Mouse (Mus musculus) layer of hippocampus, adult 9-10 months (tissue): Measurements from ENCODE around the gene Arid1b.

Experiments
- DNase-seq: peaks from one replicate; pipeline ENCODE4 v3.0.0; 2022; ENCODE audit warnings: low spot score

The Arid1b gene

DNA sequence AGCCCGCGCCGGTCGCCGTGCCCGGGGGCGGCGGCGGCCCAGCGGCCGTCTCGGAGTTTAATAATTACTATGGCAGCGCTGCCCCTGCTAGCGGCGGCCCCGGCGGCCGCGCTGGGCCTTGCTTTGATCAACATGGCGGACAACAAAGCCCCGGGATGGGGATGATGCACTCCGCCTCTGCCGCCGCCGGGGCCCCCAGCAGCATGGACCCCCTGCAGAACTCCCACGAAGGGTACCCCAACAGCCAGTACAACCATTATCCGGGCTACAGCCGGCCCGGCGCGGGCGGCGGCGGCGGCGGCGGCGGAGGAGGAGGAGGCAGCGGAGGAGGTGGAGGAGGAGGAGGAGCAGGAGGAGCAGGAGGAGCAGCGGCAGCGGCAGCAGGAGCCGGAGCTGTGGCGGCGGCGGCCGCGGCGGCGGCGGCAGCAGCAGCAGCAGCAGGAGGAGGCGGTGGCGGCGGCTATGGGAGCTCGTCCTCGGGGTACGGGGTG is 1.5 kb downstream of the Arid1b start:
- DNase-seq, result no peak

- no peak for DNase-seq
Measured at GRCm38 (mm10) chr17:4996121-4996813, 2.1 kb downstream of the Arid1b start.

- no peak for DNase-seq
Measured at GRCm38 (mm10) chr17:4996814-4997549, 2.9 kb downstream of the Arid1b start.

GRCm38 (mm10) chr17:4997968-4998367 is 3.8 kb downstream of the Arid1b start:
- no peak for DNase-seq

DNA sequence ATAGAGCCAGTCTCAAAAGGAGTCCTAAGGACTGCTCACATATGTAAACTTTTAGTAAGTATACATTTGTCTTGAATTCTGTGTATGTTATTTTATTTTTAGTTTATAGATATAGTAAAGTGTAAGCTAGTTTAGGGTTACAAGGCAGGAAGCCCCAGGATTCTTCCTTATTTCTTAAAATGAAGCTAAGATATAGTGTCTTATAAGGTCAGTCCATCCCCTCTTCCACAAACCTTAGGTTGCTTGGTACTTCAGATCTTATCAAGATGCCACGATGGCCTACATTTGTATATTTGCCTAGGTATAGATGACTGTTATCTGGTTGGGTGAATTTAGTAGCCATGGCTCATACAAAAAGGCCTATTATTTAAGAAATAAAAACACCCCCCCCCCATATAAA is 5.1 kb downstream of the Arid1b start:
- no peak for DNase-seq

DNA sequence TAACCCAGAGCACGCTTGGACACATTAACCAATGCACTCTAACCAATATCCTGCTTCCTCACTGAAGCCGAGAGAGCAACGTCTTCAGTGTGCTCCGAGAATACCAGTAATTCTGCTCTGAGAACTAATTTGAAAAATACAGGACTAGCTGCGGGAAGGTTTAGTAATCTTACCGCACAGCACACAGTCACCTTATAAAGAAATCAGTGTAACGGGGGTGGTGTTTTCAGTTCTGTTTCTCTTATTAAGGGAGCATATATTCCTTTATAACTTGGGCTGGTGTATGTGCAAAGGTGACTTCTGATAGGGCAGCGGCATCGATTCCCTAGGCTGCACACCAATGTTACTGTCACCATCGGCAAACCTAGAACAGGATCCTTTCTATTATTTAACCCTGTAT is 5.9 kb downstream of the Arid1b start:
- DNase-seq, result no peak

DNA sequence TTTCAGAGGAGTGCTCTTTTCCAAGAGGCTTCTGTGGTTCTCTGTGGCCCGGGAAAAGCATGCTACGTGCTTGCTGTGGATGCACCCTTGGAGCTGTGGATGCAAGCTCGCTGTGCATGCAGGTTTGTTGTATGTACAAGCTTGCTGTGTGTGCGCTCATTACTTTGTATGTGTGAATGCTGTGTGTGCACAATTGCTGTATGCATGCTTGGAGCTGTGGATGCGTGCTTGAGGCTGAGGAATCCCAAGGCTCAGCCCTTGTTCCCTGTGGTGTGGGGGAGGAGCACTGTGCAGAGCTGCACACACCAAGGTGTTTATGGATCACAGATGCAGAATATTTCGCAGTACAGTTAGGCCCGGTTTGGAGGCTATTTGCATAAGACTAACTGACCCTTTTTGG is 6.7 kb downstream of the Arid1b start:
- no peak for DNase-seq

DNA sequence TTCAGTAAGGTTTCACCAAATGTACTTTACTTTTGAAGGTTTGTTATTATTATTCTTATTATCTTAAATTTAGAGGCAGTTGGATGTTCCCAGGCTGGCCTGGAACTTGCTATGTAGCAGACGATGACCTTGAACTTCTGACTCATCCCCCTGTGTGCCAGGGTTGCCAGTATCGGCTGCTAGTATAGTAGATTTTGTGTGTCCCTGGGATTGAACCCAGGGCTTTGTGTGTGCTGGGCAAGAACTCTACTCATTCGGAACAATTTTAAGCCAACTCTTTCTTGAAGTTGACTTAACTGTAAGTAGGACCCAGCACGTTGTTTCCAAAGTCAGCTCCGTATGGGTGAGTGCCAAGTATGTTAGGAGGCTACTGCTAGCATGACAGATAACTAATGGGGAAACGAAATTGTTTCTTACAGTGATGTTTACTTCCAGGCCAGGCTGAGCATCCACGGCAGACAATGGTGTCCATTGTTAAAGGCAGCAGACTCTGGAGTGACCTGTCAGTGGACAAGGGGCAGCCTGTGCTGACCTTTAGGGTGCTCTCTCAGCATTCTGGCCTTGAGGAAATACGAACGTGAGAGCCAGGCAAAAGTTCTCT is 7.5 kb downstream of the Arid1b start:
- no peak for DNase-seq

GRCm38 (mm10) chr17:5002937-5003508 is 8.9 kb downstream of the Arid1b start:
- DNase-seq, result no peak

DNA sequence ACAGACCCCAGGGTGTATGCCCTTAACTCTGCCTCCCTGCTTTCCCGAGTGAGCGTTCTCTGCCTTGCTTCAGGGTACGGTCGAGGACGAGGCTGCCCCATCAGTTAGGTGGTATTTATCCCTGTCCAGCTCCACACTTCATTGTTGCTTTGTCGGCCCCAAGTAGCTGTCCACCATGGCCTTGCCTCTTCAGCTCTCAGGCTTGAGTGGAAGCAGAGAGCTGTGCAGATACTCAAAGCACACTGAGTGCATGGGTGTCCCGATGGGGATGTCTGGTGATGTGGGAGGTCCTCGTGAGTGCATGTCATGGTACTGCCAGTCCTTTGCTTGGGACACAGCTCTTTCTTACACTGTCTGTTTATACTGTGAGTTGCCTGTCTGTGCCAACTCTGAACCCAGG is 10.1 kb downstream of the Arid1b start:
- DNase-seq, result no peak

GRCm38 (mm10) chr17:5004706-5005105 is 10.6 kb downstream of the Arid1b start:
- DNase-seq, result no peak

DNA sequence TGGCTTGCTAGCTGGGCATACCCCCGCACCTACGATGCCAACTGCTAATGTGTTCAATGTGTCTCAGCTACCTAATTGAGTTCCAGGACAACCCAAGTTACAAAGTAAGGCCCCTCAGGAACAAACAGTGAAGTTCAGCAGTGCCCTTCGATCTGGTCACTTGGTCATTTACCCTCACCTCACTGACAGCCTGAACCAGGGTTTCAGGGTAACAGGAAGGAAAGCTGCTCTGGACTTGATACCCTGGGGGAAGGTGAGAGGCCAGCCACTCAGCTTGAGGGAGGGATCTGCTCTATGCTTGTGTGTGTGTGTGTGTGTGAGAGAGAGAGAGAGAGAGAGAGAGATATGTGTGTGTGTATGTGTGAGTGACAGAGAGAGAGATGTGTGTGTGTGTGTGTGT is 11.2 kb downstream of the Arid1b start:
- DNase-seq, result no peak

- DNase-seq, result no peak
Measured at GRCm38 (mm10) chr17:5007156-5007658, 13.1 kb downstream of the Arid1b start.

DNA sequence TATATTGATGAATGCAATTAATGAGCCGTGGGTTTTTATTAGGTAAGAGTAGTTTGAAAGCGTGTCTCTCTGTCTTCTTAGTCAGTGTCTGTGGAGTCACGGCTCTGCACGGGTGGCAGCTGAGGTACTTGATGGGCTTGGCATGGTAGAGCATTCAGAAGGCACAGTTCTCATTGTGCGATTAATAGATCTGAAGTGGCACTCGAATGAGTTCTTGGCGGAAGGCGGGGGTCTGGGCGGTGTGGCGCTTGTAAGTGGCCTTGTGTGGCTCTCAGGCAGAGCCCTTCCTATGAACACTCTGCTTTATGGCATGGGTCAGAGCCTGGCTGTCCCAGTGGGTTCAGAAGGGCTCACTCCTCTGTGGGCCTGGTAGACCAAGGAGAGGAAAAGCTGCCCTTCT is 14.1 kb downstream of the Arid1b start:
- DNase-seq, result no peak

- DNase-seq, result no peak
Measured at GRCm38 (mm10) chr17:5008761-5009160, 14.6 kb downstream of the Arid1b start.

DNA sequence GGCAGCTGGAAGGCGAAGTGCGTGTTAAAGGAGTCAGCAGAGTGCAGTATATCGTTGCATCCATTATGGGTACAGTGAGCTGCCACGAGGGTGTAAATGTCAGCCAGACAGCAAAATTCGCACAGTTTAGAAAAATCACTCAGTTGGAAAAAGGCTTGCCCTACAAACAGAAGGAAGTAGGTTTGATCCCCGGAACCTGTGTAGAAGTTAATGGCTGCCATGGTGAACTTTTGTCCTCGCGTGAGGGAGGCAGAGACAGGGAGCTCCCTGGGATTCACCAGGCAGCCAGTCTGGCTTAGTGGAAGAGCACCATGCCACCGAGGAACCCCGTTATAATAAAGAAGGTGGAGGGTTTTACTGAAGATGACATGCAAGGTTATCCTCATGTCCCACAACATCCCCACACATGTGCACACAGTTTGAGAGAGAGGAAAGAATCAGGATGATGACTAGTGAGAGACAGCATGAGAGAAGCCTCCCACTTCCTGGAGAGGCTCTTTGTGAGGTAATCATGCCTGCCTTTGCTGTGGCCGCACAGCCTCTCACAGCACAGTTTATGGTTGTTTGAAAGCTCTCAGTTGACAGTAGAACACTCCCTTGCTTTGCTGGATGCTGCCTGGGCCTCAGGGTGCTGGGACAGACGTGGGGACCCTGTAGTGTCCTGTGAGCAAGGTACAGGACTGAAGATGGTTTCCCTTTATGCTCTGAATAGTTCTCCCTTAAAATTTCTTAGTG is 15.6 kb downstream of the Arid1b start:
- DNase-seq, result no peak

- DNase-seq, result no peak
Measured at GRCm38 (mm10) chr17:5010781-5011180, 16.6 kb downstream of the Arid1b start.

DNA sequence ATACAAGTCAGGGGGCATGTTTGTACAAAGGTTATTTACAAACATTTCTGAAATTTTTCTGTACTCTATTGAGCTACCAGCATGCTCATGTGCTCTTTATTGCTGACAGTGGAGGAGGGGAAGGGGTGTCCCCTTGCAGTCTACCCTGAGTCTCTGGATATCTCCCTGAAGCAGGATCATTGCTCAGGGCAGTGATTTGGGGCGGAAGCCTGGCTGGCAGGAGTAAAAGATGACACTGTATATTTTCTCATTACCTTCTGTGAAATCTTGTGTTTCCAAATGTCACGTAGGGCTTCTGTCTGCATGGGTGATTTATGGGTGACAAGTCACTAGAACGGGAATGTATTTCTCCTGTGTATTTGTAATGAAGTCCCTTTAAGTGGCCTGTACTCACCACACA is 18.0 kb downstream of the Arid1b start:
- no peak for DNase-seq

DNA sequence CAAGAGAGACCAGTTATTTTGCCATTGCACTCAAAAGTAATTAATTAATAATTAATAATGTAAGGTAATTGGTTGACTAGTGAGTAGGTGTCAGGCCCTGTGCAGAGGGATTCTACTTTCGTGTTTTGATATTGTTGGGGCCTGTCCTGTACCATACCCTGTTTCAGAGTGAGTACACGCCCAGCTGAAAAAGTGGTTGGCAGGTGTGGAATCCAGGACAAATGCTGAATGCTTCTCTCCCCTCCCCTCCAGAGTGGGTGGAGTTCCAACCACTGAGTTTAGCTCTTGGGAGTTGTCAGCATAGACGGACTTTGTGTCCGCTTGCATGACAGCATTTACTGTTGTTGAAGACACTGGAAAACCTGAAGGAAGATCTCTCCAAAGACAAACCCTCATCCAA is 18.4 kb downstream of the Arid1b start:
- no peak for DNase-seq

- DNase-seq, result no peak
Measured at GRCm38 (mm10) chr17:5014327-5014957, 20.3 kb downstream of the Arid1b start.

- no peak for DNase-seq
Measured at GRCm38 (mm10) chr17:5016404-5016803, 22.3 kb downstream of the Arid1b start.
